Mouse (Mus musculus) heart, postnatal 36 days (tissue): ENCODE data around the gene Ntn5. TPM values are rescaled to one million over a fixed set of nuclear protein-coding genes. Genes with fewer than 3 reads are reported as not detected.
A peak's percentile ranks its signal among the peaks of the same experiment; 100 is the strongest.

Experiments
- DNase-seq, 2 experiments: peaks; one replicate each; pipeline ENCODE4 v3.0.0; 2021 to 2022
- intact Hi-C: fragments of 180-260 bp; cut with DNase I; formaldehyde crosslinking; loops from one replicate; pipeline ENCODE4 v1.15.1; 2025
- total RNA-seq, 2 experiments: library from RNA; stranded (reverse); gene quantifications; 2 replicates each; pipeline ENCODE4 v1.2.3; 2021

Gene Ntn5
- total RNA-seq, 2 experiments from 2014 or later = 0.22 TPM; not detected in 1

DNA sequence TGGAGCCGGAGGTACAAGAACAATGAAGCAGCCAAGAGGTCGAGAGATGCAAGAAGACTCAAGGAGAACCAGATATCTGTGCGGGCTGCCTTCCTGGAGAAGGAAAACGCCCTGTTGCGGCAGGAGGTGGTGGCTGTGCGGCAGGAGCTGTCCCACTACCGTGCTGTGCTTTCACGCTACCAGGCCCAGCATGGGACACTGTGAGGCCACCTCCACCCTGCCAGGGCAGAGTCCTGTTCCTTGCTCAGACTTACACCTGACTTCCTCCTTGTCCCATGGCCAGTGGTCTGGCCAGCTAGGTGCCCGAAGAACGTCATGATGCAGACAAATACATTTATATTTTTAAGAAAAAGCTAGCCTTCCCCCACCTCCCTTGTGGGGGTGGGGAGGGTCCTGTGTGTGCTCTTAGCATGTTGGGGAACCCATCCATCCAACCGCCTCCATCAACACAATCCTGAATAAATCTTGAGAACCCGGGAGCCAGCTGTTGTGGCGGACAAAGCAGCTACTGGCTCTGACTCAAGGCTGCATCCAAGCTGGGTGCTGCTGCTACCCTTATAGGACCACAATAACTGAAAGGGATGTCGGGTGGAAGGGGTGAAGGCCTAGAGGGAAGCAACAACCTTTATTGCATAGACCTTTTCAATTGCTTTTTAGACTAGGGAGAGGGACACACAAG lies 26.0 kb downstream of the Ntn5 start:
- no peak for DNase-seq
- intact Hi-C loops = loop anchor here (5.0 kb wide), 1 partner anchor 997 kb away; no protein-coding TSS in a partner anchor

DNA sequence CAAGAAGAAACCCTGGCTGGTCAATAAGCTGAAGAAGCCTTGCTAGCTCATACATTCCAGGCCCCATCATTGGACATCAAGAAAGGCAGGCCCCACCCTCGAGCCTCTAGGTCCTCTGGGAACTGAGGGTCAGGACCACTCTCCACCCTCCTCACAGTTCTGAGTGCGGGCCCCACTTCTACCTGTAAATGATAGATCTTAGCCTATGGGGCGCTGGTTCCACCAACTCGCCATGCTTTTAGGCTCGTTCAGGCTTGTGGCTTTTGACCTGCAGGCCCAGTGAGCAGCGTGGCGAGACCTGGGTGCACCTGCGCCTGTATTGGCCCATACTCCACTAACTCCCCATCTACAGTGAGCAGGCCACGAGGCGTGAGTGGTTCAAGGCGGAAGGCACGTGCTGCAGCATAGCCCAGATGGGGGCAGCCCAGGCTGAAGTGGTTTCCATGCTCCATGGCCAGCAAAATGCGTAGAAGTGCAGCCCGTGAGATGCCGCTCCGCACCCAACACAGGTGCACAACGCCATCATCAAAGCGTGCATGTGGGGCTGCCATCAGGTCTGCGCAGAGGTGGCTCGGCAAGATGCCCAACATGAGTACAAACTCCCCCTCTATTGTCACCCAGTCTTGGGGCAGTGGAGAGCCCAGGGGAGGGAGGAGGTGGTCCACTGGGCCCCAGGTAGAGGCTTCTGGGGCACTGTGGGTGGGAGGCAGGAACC lies 26.8 kb downstream of the Ntn5 start:
- intact Hi-C loops = no loop called here
- DNase-seq = peak; percentile 28 to 37

DNA sequence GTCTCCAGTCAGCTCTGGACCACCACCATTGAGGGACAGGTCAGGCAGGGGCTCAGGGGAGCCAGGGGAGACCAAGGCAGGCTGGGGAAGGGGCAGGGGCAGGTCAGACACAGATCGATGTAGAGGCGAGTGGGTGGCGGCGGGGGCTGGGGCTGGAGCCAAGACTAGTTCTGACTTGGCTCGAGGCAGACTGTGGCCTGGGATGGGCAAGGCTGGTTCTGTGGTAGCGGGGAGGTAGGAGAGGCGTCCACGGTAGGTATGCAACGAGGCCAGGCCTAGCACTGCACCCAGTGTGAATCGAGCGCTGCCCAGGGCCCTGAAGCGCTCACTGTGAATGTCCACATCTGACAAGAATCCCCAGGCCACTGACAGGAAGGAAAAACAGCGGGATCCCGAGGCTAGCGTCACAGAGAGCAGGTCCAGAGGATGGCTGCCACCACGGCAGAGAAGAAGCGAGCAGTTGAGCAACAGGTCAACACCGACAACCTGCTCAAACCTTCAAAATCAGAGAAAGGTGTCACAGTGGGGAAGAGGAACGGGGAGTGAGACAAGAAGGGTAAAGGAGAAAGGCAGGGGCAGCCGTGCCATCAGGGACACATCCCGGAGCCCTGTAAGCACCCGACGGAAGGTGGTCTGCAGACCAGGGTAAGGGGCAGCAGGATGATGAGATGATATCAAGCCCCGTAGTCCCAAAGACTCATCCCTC lies 27.6 kb downstream of the Ntn5 start:
- intact Hi-C loops = no loop called here
- no peak for DNase-seq

DNA sequence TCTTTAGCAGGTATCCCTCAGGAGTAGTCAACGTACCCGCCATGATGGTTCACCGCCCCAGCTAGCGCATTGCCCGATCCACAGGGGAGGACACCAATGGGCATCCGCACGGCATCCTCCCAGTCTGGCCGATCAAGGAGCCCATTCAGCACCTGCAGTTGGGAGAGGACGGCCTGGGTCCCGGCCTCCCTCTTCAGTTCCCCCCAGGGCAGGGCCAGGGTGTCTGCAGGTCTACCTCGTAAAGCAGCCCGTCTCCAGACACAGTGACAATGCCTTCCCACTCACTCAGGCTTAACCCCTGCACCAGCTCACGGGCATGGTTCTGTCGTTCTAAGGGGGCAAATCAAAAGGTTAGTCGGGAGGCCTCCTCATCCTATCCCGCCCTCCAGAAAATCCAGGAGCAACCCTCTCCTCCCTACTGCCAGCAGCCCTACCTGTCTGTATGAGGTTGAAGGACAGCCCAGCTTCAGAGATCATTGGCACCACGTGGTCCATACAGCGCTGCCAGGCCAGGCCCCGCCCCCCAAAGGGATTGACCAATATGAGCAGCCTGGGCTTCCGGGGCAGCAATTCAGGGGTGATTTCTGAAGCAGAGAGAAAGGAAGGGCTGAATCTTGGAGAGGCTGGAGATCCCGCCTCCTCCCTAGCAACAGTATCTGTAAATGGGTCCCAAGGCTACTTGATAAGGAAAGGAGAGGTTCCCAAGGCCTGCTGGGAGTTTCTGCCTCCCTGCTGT lies 28.4 kb downstream of the Ntn5 start:
- DNase-seq = peak; percentile 40 to 52
- intact Hi-C loops = no loop called here

DNA sequence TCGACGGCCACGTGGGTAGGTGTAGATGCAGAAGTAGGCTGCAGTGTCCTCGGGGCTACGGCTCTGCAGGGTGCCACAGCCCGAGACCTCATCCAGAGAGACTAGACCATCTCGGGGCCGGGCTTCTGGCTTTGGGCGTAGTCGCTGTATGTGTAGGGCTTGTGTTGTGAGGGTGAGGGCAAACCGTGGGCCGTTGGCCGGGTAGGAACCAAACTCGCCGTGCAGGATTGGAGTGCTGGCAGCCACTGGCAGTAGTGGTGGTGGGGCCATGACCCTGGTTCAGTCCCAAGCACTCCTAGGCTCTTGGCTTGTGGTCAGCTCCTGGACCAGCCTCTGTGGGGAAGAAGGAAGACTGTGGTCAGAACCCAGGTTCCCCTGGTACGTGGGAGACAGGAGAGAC lies 29.6 kb downstream of the Ntn5 start:
- DNase-seq = no peak
- intact Hi-C loops = no loop called here

DNA sequence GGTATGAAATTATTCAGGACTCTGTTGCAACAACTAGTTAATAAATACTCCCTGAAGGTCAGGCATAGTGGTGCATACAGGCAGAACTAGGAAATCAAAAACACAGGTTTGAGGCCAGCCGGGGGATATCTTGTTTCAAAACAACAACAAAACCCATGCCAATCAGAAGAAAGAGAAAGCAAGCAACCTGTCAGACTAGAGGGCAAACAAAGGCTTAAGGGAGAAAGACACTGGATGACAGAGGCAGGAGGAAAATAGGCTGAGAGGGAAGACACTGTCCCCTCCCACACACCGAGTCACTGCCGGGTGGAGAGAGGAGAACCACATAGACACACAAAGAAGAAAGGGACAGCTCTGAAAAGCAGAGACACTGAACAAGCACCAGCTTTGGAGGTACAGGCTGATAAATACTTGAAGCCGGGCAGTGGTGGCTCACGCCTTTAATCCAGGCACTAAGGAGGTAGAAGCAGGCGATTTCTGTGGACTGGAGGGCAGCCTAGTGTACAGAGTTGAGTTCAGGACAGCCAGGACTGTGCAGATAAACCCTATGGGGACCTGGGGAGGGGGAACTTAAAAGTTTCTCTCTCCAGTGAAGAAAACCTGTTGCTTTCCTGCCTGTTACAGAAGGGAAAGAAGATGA lies 30.2 kb downstream of the Ntn5 start:
- DNase-seq = no peak
- intact Hi-C loops = no loop called here

DNA sequence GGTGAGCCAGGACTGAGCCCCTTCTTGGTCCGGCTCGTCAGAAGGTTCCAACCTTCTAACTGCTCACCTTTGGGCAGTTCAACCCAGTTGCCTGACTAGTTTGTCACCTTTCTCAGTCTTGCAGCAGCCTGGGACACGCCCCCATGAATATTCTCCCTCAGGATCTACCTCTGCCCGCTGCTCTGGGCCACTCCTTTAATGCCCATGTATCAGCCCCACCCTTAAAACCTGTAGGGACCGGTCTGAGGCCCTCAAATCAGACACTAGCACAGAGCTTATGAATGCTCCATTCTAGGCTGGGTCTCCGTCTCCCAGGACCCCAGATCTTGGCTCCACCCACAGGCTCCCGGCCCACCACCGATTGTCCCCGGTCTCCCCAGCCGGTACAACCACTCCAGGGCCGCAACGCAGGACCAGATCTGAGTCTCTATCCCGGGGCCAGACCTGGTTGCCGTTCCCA lies 30.8 kb downstream of the Ntn5 start:
- intact Hi-C loops = loop anchor here (5.0 kb wide), 1 partner anchor 208 kb away; the partner anchor contains the start of genes Ccdc114 and Emp3
- no peak for DNase-seq

DNA sequence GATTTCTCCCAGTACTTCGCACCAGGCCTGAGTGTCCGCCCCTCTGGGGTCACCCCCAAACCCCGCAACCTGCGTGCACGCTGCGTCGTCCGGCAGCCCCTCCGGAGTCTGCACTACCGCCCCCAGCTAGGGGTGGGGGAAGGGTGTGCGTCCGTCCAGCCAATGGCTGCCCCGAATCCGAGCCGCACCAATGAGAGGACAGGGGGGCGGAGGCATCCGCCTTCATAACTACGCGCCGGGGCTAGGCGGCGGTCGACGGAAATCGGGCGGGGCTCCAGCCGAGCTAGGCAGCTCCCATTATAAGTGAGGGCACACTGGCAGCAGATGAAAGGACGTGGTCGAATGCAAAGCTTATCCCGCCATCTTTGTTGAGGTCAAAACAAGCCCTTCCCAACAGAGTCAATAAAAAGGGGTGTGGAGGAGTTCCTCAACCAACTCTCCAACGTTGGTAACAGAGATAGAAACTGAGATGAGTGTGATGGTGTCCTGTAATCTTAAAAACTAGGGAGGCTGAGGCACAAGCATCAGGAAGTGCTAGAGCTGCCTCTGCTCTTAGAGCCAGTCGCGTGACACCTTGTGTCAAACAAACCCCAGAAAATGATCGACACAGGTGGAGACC lies 31.4 kb downstream of the Ntn5 start, which contains the start of gene Rpl18:
Rpl18 (plus strand) TSS at position 368 of the 619 bp plus-strand sequence.
- peak; percentile 94 to 95 for DNase-seq
- intact Hi-C loops = loop anchor here (5.0 kb wide), 1 partner anchor 207 kb away; the partner anchor contains the start of genes Ccdc114 and Emp3

DNA sequence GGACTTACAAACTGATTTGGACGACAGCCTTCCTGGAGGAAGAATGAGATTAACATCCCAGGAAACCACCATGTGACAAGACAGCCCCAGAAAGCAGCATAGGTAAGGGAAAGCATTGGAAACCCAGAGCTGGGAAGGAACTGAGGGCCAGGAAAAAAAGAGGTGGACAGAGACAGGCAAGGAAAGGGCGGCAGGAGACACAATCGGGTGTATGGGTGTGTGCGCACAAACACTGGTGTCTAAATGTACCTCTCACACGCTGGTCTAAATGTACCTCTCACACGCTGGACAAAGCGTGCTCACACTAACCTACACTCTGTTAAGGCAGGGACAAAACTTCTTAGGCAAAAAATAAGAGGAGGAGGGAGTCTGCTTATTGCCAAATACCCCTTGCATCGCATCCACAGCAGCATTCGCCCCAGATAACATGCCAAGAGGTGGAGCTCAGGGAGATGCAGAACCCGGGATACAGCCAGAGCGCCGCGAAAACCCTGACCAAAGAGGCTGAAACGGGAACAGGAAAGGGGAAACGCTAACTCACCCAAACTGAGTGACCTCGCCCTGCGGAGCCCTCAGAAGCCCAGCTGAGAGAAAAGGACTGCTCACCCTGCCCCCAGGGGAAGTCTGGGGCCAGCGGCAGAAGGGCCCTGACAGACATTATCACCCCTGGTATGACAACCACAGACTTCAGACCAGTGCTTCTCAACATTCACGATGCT lies 32.1 kb downstream of the Ntn5 start:
- intact Hi-C loops = loop anchor here (5.0 kb wide), 1 partner anchor 206 kb away; the partner anchor contains the start of genes Ccdc114 and Emp3
- peak; percentile 34 to 40 for DNase-seq

DNA sequence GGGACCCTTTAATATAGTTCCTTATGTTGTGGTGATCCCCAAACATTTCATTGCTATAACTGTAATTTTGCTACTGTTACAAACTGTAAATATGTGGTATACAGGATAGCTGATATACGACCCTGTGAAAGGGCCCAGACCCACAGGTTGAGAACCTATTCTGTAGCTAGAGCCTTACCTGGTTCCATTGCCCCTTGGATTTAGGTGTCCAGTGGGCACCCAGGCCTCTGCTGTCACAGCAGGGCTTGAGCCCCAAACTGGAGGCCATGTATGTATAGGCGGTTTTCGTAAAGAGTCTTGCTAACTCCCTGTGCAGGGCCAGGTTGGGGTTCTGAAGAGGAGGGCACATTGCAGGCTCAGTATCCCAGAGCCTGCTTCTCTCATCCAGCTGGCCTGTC lies 32.6 kb downstream of the Ntn5 start:
- intact Hi-C loops = loop anchor here (5.0 kb wide), 1 partner anchor 206 kb away; the partner anchor contains the start of genes Ccdc114 and Emp3
- no peak for DNase-seq

DNA sequence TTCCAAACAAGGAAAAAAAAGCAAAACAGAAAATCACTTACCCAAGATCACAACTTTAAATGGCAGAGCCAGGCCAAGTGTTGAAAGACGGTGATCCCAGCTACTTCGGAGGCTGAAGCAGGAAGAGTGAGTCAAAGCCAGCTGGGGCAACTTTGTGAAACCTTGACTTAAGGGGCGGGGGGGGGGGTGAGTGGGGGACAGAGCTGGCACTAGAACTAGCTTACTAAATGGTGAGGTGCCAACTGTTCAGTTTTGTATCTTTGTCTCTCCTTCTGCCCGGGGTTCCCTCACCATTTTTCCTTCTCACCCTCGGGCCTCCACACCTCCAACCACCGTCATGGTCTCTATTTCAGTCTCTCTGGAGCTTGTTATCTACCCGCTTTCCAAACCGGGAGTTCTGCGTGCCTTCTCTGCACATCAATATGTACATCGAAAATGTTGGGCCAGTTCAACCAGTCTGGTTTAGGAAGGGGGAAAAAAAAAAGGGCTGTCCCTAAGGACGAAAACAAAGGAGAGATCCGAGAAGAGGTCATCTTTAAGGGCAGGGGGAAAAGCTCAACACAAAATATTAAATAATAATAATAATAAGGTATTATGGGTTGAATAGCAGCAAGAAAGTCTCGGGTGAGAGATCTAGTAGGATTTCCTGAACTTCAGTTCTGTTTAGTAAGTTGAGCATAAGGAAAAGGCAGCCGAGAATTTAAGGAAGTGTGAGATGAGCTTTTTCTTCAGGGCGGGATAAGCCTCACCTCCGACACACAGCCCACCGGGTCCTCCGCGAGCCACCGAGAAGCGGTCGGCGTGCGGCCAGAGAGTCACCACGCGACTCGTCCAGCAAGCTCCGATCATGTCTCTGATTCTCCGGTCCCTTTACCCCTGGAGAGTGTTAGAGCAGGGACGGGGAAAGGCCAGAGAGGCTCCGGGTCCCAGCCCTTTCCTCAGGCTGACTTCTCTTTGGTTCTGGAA lies 33.4 kb downstream of the Ntn5 start:
- intact Hi-C loops = loop anchor here (5.0 kb wide), 1 partner anchor 205 kb away; the partner anchor contains the start of genes Ccdc114 and Emp3
- DNase-seq = no peak

DNA sequence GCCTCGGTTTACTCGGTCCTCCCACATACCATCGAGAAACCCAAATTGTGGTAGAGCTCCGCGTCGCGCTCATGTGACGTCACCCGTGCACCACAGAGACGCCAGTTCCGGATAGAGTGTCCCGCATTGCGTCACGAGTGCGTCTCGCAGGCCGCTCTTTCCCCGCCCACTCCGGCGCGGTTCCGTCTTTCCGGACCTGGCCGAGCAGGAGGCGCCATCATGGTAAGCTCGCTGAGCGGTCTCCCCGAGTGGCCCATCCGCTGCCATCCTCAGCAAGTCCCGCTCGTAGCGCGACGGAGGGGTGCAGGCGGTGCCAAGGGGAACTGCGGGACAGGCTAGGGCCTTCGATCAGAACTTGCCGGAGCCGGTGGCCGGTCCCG lies 34.1 kb downstream of the Ntn5 start, which contains the start of gene Sphk2:
Sphk2 (minus strand) TSS at position 85 of the 380 bp plus-strand sequence.
- DNase-seq = peak; percentile 98 to 99
- intact Hi-C loops = loop anchor here (5.0 kb wide), 1 partner anchor 204 kb away; the partner anchor contains the start of genes Ccdc114 and Emp3

DNA sequence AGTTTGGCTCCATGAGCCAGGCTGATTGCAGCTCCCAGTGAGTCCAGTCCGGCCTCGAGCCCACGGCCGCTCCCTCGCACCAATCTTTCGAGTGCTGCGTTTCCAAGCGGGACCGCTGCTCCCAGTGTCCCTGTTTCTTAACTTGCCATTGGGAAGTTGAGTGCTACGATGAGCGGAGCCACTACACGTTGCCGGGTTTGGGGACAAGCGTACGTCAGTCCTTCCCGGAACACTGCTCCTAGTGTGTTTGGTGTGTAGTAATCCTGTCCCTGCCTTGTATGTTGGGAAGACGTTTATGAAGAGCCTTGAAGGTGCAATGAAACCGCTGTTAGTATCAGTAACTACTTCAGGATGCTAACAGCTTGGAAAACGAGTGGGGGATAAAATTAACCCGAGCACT lies 34.5 kb downstream of the Ntn5 start:
- no peak for DNase-seq
- intact Hi-C loops = loop anchor here (5.0 kb wide), 1 partner anchor 204 kb away; the partner anchor contains the start of genes Ccdc114 and Emp3

DNA sequence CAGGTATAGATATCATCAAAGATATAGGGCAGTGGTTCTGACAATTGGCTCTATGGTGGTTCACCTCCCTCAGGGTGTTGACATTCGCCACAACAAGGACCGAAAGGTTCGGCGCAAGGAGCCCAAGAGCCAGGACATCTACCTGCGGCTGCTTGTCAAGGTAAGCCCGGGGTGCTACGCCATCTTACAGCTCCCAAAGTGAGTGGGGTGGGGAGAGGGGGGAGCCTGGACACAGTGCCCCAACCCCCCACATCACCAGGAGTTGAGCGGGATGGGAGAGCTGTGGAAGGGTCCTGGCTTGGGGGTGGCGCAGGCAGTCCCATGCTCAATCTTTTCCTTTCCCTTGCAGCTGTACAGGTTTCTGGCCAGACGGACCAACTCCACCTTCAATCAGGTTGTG lies 35.4 kb downstream of the Ntn5 start:
- DNase-seq = no peak
- intact Hi-C loops = loop anchor here (5.0 kb wide), 1 partner anchor 203 kb away; the partner anchor contains the start of genes Ccdc114 and Emp3

DNA sequence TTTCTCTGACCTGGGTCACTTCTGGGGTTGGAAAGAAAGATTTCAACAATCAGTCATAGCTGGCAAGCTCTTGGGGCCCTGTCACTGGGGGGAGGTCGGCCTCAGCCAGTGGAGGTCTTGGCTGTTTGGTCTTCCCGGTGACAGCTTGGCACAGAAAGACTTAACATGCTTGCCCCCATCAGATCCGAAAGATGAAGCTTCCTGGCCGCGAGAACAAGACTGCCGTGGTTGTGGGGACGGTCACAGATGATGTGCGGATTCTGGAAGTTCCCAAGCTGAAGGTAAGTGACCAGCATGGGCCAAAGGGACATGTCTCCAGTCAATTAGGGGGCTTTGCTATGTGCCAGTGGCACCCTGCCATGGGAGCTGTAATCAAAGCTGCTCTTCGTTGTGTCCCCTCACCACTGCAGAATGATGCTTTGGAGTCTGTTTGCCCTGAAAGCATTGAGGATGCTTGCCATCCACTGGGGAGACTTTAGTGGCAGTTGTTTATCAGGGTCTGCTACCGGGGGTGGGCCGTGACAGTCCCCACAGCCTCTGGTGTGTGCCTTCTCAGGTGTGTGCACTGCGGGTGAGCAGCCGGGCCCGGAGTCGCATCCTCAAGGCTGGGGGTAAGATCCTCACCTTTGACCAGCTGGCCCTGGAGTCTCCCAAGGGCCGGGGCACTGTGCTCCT lies 36.1 kb downstream of the Ntn5 start:
- no peak for DNase-seq
- intact Hi-C loops = loop anchor here (5.0 kb wide), 1 partner anchor 202 kb away; the partner anchor contains the start of genes Ccdc114 and Emp3

DNA sequence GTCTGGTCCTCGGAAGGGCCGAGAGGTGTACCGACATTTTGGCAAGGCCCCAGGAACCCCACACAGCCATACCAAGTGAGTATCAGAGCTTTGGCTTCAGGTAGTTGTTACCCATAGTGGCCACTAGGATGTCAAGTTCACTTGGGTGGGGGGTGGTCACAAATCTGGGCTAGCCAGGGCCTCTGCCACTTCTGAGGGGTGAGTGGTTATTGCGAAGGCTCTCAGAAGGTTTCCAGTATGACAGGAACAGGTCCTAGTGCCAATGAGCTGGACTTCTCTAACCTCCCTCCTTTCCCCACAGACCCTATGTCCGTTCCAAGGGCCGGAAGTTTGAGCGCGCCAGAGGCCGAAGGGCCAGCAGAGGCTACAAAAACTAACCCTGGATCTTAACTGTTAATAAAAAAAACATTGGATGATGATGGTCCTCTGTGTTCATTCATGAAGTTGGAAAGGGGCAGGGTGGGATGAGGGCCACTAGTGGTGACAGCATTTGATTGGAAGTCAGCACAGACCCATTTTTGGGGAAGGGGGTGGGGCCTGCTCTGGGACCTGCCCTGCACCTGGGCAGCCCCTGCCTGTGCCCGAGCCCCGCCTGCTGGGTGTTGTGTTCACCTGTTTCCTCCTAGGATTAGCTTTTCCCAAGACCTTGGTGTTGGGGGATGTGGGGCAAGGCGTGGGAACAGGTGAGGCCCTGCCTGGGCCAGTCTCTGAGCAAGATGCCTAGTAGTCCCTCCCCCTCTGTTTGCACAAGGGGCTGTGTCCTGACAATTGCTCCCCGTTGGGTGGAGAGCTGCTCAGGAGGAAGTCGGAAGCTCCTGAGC lies 36.8 kb downstream of the Ntn5 start, which contains the start of gene Fam83e:
Fam83e (plus strand) TSS at position 800 of the 821 bp plus-strand sequence.
- no peak for DNase-seq
- intact Hi-C loops = no loop called here
